Mouse (Mus musculus): ENCODE data around the gene 1700025G04Rik.

DNA sequence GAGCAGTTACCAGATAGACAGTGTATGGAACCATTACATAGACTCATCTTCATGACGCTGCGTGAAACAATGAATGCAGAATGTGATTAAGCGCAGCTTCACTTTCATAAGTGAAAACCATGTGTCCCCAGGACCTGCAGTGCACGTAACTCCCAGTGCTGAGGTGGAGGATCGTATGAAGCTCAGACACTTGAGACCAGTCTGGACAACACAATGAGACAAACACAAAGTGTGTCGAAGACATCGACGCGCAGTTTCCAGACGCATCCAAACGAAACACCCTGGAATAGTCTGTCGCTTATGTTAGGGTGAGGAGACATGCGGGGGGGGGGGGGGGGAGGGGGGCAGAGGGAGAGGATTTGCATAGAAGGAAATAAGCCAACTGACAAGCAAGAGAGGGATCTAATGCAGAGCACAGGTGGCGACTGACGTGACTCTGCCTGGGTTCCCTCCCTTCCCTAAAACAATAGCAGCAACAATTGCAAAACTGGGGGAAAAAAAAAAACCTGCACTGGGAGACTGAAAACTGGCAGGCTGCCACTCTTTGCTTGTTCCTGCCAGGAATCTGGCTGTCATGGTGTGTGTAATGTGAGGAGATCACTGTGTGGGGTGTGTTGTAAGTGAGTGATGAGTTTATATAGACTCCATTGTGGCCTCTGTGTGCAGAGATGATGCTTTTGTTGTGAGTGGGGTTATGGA is 40.3 kb upstream of the 1700025G04Rik start:
- TF ChIP-seq CTCF (IDR thresholded peaks at IDR 0.05) (no peak), EP300 (IDR thresholded peaks at IDR 0.05) (peak; percentile 33; the same call in 1 of the 2 replicates)

All from lung, postnatal 0 days (tissue).